Mouse (Mus musculus) layer of hippocampus, adult 18-20 months (tissue): ENCODE data around the gene Rplp0. TPM values are rescaled to one million over a fixed set of nuclear protein-coding genes. Genes with fewer than 3 reads are reported as not detected.
A peak's percentile ranks its signal among the peaks of the same experiment; 100 is the strongest.
"Not testable (repeated sequence)": the region's sequence is repeated elsewhere in the genome, so short reads cannot be mapped to it uniquely, and the experiment has no call there.

ENCODE experiments used
- DNase-seq, 2 experiments: peaks; one replicate each; pipeline ENCODE4 v3.0.0; 2022; ENCODE audit warnings: low spot score in 2 of 2
- long read RNA-seq: library from polyadenylated mRNA; stranded (forward); transcript quantifications from one replicate; pipeline ENCODE4 v2.0.0, GENCODE M21; 2021
- total RNA-seq, 2 experiments: library from RNA; stranded (reverse); gene quantifications; 2 replicates each; pipeline ENCODE4 v1.2.3; 2021

Rplp0 gene
- total RNA-seq = 100 to 1,000 TPM; 210 to 218 TPM
- long read RNA-seq, transcript Rplp0-201 (7 exons, 1,358 nt) = major isoform, 149 of 165 reads
- long read RNA-seq, partial matches to known transcripts = 16 of 165 reads
- long read RNA-seq, other reads (novel, unspliced or antisense) = 0 of 165 reads

- peak; percentile 99 to 100 for DNase-seq
Measured at GRCm38 (mm10) chr5:115559237-115560101, at the start of gene Rplp0. Gene Rplp0 (plus strand): TSS chr5:115559467.

- peak in 1 of 2 experiments; percentile 20 for DNase-seq
Measured at GRCm38 (mm10) chr5:115509790-115510689, 49.2 kb upstream of the Rplp0 start.

- no peak for DNase-seq
Measured at GRCm38 (mm10) chr5:115512375-115512774, 46.9 kb upstream of the Rplp0 start.

- no peak for DNase-seq
Measured at GRCm38 (mm10) chr5:115513246-115513645, 46.0 kb upstream of the Rplp0 start.

GRCm38 (mm10) chr5:115513721-115514120 lies 45.5 kb upstream of the Rplp0 start:
- DNase-seq = no peak

- DNase-seq = no peak
Measured at GRCm38 (mm10) chr5:115514346-115514745, 44.9 kb upstream of the Rplp0 start.

- peak in 1 of 2 experiments; percentile 49 for DNase-seq
Measured at GRCm38 (mm10) chr5:115514896-115515587, 44.2 kb upstream of the Rplp0 start.

GRCm38 (mm10) chr5:115516081-115516907 lies 43.0 kb upstream of the Rplp0 start:
- no peak for DNase-seq

- no peak for DNase-seq
Measured at GRCm38 (mm10) chr5:115516908-115517307, 42.4 kb upstream of the Rplp0 start.

GRCm38 (mm10) chr5:115517501-115517900 lies 41.8 kb upstream of the Rplp0 start:
- DNase-seq = no peak

- not testable (repeated sequence) for DNase-seq
Measured at GRCm38 (mm10) chr5:115518214-115518613, 41.1 kb upstream of the Rplp0 start.

GRCm38 (mm10) chr5:115520325-115520869 lies 38.9 kb upstream of the Rplp0 start:
- no peak for DNase-seq

- DNase-seq = no peak
Measured at GRCm38 (mm10) chr5:115521553-115522461, 37.5 kb upstream of the Rplp0 start.

GRCm38 (mm10) chr5:115522531-115522930 lies 36.7 kb upstream of the Rplp0 start:
- no peak for DNase-seq

- DNase-seq = no peak
Measured at GRCm38 (mm10) chr5:115522981-115523499, 36.2 kb upstream of the Rplp0 start.

GRCm38 (mm10) chr5:115523971-115524370 lies 35.3 kb upstream of the Rplp0 start:
- no peak for DNase-seq

- DNase-seq = no peak
Measured at GRCm38 (mm10) chr5:115524471-115524870, 34.8 kb upstream of the Rplp0 start.

- no peak for DNase-seq
Measured at GRCm38 (mm10) chr5:115525416-115525815, 33.9 kb upstream of the Rplp0 start.
